Mouse (Mus musculus): ENCODE measurements around the gene Gjc1. TPM values are rescaled to one million over a fixed set of nuclear protein-coding genes. Genes with fewer than 3 reads are reported as not detected.

Gene Gjc1
- total and polyA plus RNA-seq, 3 experiments: 12.9 to 23.4 (median 19.4) TPM

- Histone ChIP-seq H3K9ac (ENCODE audit: low read depth, low read length) (no peak overlapping the region), H3K79me2 (replicated peaks; ENCODE audit: control insufficient read depth, insufficient read depth, low read length) (no peaks in the 10 kb centered on the region), H3K4me3 (no peak overlapping the region), H3K27me3 (ENCODE audit: control insufficient read depth, insufficient read depth, low read length) (no peaks in the 10 kb centered on the region), H3K4me1 (ENCODE audit: control insufficient read depth, insufficient read depth, low read length) (peaks cover 12% of the 10 kb centered on the region), H3K36me3 (ENCODE audit: control insufficient read depth, insufficient read depth, low read length) (no peaks in the 10 kb centered on the region), H3K27ac (peak overlapping the region; percentile 91)
- TF ChIP-seq CTCF (IDR thresholded peaks at IDR 0.05) (no peak), POLR2A (IDR thresholded peaks at IDR 0.05; ENCODE audit: insufficient read depth, low read depth, low read length) (no peak), EP300 (IDR thresholded peaks at IDR 0.05; ENCODE audit: insufficient read depth, low read depth, low read length) (no peak)
- no peak for DNase-seq
- WGBS: 83% methylated on average over 8 of the region's 8 CpGs
- intact Hi-C loops (cut with DNase I): no loop called here
These were observed 40.3 kb downstream of the Gjc1 start for GRCm38 (mm10) chr11:102779081-102779638.

DNA sequence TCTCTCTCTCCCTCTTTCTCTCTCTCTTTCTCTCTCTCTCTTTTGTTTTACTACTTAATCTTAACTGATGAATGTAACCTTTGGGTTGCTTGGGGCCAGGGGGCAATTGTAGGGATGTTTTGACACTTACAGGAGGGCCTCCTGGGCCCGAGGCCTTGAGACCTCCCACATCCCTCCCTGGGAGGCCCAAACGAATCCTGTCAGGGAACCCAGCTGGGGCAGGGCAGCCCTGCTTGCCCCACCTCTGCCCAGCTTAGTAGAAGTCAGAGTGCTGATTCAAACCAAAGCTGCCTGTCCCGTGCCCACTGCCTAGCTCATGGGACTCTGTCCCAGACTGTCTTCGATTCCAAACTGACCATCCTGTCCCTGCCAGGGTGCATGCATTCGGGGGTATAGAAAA, 40.9 kb downstream of the Gjc1 start:
- peak overlapping the region; percentile 91 for H3K27ac ChIP-seq
- no peaks in the 10 kb centered on the region for H3K27me3 ChIP-seq (ENCODE audit: control insufficient read depth, insufficient read depth, low read length)
- no peaks in the 10 kb centered on the region for H3K36me3 ChIP-seq (ENCODE audit: control insufficient read depth, insufficient read depth, low read length)
- H3K4me1 ChIP-seq (ENCODE audit: control insufficient read depth, insufficient read depth, low read length): peaks cover 12% of the 10 kb centered on the region
- WGBS: 61% methylated on average over 5 of the region's 5 CpGs
- no peaks in the 10 kb centered on the region for H3K79me2 ChIP-seq (replicated peaks; ENCODE audit: control insufficient read depth, insufficient read depth, low read length)
- no peak for TF ChIP-seq CTCF (IDR thresholded peaks at IDR 0.05)
- TF ChIP-seq EP300 (IDR thresholded peaks at IDR 0.05; ENCODE audit: insufficient read depth, low read depth, low read length): no peak
- no peak for TF ChIP-seq POLR2A (IDR thresholded peaks at IDR 0.05; ENCODE audit: insufficient read depth, low read depth, low read length)
- no peak for DNase-seq
- H3K9ac ChIP-seq (ENCODE audit: low read depth, low read length): no peak overlapping the region
- no peak overlapping the region for H3K4me3 ChIP-seq
- intact Hi-C loops (cut with DNase I): no loop called here

DNA sequence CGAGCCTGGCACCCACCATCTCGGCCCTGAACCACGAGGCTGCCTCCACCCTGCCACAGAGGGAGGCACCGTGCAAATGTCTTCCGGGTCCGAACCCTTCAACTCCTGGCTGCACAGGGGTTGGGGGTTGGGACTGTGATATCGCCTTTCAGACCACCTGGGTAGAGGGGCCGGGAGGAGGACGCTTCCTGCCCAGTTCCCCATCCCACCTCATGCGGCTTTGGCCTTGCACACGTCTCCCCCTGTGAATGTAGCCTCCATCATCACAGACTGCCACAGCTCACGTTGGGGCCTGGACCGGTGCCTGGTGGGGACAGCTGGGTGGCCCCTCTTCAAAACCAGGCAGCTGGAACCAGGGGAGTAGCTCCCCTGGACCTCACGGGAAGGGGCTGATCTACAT, 41.3 kb downstream of the Gjc1 start:
- H3K27ac ChIP-seq: peak overlapping the region; percentile 91
- H3K79me2 ChIP-seq (replicated peaks; ENCODE audit: control insufficient read depth, insufficient read depth, low read length): no peaks in the 10 kb centered on the region
- no peak for TF ChIP-seq EP300 (IDR thresholded peaks at IDR 0.05; ENCODE audit: insufficient read depth, low read depth, low read length)
- no peak for TF ChIP-seq POLR2A (IDR thresholded peaks at IDR 0.05; ENCODE audit: insufficient read depth, low read depth, low read length)
- no peak for TF ChIP-seq CTCF (IDR thresholded peaks at IDR 0.05)
- H3K4me3 ChIP-seq: no peak overlapping the region
- 68% methylated on average over 14 of the region's 14 CpGs for WGBS
- peaks cover 11% of the 10 kb centered on the region for H3K4me1 ChIP-seq (ENCODE audit: control insufficient read depth, insufficient read depth, low read length)
- intact Hi-C loops (cut with DNase I): no loop called here
- no peaks in the 10 kb centered on the region for H3K27me3 ChIP-seq (ENCODE audit: control insufficient read depth, insufficient read depth, low read length)
- no peaks in the 10 kb centered on the region for H3K36me3 ChIP-seq (ENCODE audit: control insufficient read depth, insufficient read depth, low read length)
- H3K9ac ChIP-seq (ENCODE audit: low read depth, low read length): peak overlapping the region; percentile 73; the same call in 1 of the 2 replicates
- DNase-seq: no peak

- 9% methylated on average over 21 of the region's 21 CpGs for WGBS
- peaks cover 9% of the 10 kb centered on the region for H3K4me1 ChIP-seq (ENCODE audit: control insufficient read depth, insufficient read depth, low read length)
These were observed 41.9 kb downstream of the Gjc1 start for GRCm38 (mm10) chr11:102777598-102777997.

DNA sequence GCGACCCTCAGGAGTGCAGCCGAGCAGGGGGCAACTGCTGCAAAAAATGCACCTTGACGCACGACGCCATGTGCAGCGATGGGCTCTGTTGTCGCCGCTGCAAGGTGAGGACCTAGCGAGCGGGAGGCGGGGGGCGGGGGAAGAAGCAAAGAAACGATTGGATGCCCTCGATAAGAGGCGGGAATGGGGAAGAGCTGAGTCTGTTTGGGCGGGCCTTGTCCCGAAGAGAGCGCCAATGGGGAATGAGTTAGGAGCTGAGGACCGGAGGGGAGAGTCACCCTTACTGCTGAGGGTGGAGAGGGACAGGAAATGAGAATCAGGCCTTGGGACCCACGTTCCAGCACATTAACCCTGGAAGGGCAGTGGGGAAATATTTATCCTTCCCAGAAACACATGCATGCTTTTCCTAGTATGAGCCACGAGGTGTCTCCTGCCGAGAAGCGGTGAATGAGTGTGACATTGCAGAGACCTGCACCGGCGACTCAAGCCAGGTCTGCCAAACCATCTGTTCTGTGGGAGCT, 44.8 kb downstream of the Gjc1 start:
- peak; percentile 84 to 88 for DNase-seq
- Histone ChIP-seq H3K27me3 (ENCODE audit: control insufficient read depth, insufficient read depth, low read length) (no peaks in the 10 kb centered on the region), H3K4me1 (ENCODE audit: control insufficient read depth, insufficient read depth, low read length) (peaks cover 5% of the 10 kb centered on the region), H3K9ac (ENCODE audit: low read depth, low read length) (peak overlapping the region; percentile 58), H3K4me3 (peak overlapping the region; percentile 70), H3K27ac (peak overlapping the region; percentile 57), H3K79me2 (replicated peaks; ENCODE audit: control insufficient read depth, insufficient read depth, low read length) (no peaks in the 10 kb centered on the region), H3K36me3 (ENCODE audit: control insufficient read depth, insufficient read depth, low read length) (no peaks in the 10 kb centered on the region)
- WGBS: 1% methylated on average over 25 of the region's 25 CpGs
- TF ChIP-seq EP300 (IDR thresholded peaks at IDR 0.05; ENCODE audit: insufficient read depth, low read depth, low read length) (peak; percentile 60), CTCF (IDR thresholded peaks at IDR 0.05) (peak; percentile 68), POLR2A (IDR thresholded peaks at IDR 0.05; ENCODE audit: insufficient read depth, low read depth, low read length) (0 out of 2 replicates have a peak, but pooled peaks have one; percentile 34)
- intact Hi-C loops (cut with DNase I): loop anchor here (1.0 to 5.0 kb wide), 3 partner anchors 78 to 218 kb away; no protein-coding TSS in a partner anchor

More at GRCm38 (mm10) chr11:102777598-102777997, 41.9 kb downstream of the Gjc1 start:
- intact Hi-C loops (cut with DNase I): loop anchor here (1.0 kb wide), 1 partner anchor 42 kb away; the partner anchor contains the start of gene Gjc1
- Histone ChIP-seq H3K4me3 (peak overlapping the region; percentile 36), H3K36me3 (ENCODE audit: control insufficient read depth, insufficient read depth, low read length) (no peaks in the 10 kb centered on the region), H3K27ac (peak overlapping the region; percentile 91), H3K9ac (ENCODE audit: low read depth, low read length) (peak overlapping the region; percentile 73), H3K79me2 (replicated peaks; ENCODE audit: control insufficient read depth, insufficient read depth, low read length) (no peaks in the 10 kb centered on the region), H3K27me3 (ENCODE audit: control insufficient read depth, insufficient read depth, low read length) (no peaks in the 10 kb centered on the region)
- peak; percentile 50; the same call in 1 of the 2 replicates for TF ChIP-seq POLR2A (IDR thresholded peaks at IDR 0.05; ENCODE audit: insufficient read depth, low read depth, low read length)
- peak; percentile 98 for TF ChIP-seq CTCF (IDR thresholded peaks at IDR 0.05)
- peak; percentile 94 for TF ChIP-seq EP300 (IDR thresholded peaks at IDR 0.05; ENCODE audit: insufficient read depth, low read depth, low read length)
- peak; percentile 86 to 91 for DNase-seq
